Mouse (Mus musculus) spleen, embryonic (tissue): Measurements from ENCODE around the gene Pum1.

Experiments used
- CTCF ChIA-PET: fragments of 350-600 bp; sonication (Branson Sonifier 250); formaldehyde crosslinking; loops from one replicate; lab custom pipeline; 2022; lab: Charles Lee

Gene Pum1

DNA sequence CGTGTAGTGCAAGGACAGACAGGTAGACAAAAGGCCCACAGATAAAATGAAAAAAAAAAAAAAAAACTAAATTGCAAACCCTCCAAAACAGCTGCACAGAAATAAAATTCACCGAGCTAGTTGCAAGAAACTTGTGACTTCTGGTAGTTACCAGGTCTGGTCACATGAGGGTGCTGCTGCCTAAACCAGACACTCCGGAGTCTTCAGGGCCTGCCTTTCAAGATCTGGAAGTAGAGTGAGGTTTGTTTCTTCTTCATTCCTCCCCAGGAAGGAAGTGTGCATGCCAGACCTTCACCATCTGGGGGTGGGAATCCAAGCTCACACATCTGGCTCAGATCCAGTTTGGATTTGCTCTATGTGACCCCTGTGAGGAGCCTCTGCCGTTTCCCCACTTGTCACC, 121.6 kb downstream of the Pum1 start:
- CTCF ChIA-PET, result interaction anchor here (0.6 to 1.8 kb wide), 5 partner anchors 14 to 587 kb away, joined by 3 to 9 read pairs (median 3); no protein-coding TSS in a partner anchor

- CTCF ChIA-PET, result interaction anchor here (0.6 kb wide), 1 partner anchor 84 kb away, joined by 10 read pairs; no protein-coding TSS in a partner anchor
Measured at GRCm38 (mm10) chr4:130787530-130787929, 124.4 kb downstream of the Pum1 start.

DNA sequence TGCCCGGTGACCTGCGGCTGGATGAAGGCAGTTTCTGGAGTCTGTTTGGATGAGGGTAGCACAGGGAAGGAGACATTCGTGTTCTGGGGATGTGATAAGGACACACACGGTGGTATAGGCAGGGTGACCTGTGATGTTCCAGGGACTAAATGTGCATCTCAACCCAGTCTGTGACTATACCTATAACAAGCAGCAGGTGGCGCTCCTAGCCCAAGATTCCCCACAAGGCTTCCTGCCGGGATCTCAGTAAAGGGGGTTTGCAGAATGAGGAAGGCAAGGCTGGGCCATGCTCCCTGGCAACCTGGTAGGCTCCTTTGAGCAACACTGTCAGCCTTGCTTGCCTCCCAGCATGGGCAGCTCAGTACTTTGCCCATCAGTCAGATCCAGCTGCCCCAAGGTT, 127.1 kb downstream of the Pum1 start:
- CTCF ChIA-PET, result interaction anchor here (0.7 to 1.9 kb wide), 6 partner anchors 14 to 122 kb away, joined by 3 to 9 read pairs (median 4); partner anchors contain the start of gene Laptm5

GRCm38 (mm10) chr4:130791811-130792375, 128.8 kb downstream of the Pum1 start:
- CTCF ChIA-PET, result interaction anchor here (0.6 to 1.6 kb wide), 4 partner anchors 78 to 675 kb away, joined by 3 to 5 read pairs (median 4); no protein-coding TSS in a partner anchor

DNA sequence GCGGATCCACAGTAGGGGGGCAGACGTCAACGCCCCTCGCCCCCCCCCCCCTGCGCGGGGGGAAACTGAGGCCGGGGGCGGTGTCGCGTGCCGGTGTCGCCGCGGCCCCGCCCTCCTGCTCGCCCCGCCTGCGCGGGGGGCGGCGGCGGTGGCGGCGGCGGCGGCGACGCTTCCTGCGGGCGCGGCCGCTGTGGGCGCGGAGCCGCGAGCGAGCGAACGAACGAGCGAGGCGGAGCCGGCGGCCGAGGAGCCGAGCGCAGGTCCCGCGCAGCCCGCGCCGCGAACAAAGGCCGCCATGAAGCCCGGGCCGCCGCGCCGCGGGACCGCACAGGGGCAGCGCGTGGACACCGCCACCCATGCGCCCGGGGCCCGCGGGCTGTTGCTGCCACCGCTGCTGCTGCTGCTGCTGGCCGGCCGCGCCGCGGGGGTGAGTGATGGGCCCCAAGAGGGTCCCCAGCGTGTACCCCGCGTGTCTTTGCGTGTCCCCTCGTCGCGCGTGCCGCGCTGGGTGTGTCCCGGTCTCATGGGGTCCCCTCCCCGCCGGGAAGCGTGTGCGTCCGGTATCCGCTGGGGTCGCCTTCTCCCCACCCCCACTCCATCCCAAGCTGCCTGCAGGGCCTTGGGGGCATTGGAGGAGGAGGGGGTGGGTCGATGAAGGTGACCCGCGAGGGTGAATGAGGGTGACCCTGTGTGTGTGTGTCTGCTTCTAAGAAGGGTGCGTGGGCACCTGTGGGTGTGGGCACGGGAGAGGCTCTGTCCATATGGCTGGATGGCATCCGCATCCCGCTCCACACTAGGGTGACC, 129.5 kb downstream of the Pum1 start, which contains the start of gene Sdc3:
Sdc3 (plus strand) TSS at position 162 of the 804 bp plus-strand sequence.
- CTCF ChIA-PET, result interaction anchor here (0.6 kb wide), 1 partner anchor 57 kb away, joined by 3 read pairs; no protein-coding TSS in a partner anchor

- CTCF ChIA-PET, result interaction anchor here (0.5 kb wide), 1 partner anchor 9 kb away, joined by 3 read pairs; no protein-coding TSS in a partner anchor
Measured at GRCm38 (mm10) chr4:130793180-130793501, 130.0 kb downstream of the Pum1 start.

- CTCF ChIA-PET, result no interaction called here
Measured at GRCm38 (mm10) chr4:130794771-130795170, 131.7 kb downstream of the Pum1 start.

DNA sequence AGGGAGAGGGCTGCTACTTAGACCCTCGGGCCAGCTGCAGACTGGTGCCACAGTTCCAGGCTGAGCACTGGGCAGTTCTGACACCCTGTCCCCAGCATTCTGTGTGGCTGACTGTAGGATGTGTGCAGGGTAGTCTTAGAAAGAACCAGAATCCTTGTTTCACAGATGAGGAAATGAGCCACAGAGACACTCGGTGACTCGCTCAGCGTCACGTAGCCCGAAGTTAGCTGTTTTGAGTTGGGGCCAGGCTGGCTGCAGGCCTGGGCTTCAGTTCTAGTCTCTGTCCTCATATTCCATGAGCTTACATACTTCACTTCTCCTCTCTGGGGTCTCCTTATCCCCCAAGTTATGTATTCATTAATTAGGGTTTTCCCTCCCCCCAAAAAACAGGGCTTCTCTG, 132.8 kb downstream of the Pum1 start:
- CTCF ChIA-PET, result no interaction called here

GRCm38 (mm10) chr4:130797201-130798051, 134.3 kb downstream of the Pum1 start:
- CTCF ChIA-PET, result interaction anchor here (0.6 kb wide), 2 partner anchors 15 to 99 kb away, joined by 3 read pairs; no protein-coding TSS in a partner anchor

GRCm38 (mm10) chr4:130798416-130798815, 135.3 kb downstream of the Pum1 start:
- CTCF ChIA-PET, result no interaction called here

- CTCF ChIA-PET, result interaction anchor here (0.6 kb wide), 1 partner anchor 14 kb away, joined by 3 read pairs; no protein-coding TSS in a partner anchor
Measured at GRCm38 (mm10) chr4:130799118-130799517, 136.0 kb downstream of the Pum1 start.

DNA sequence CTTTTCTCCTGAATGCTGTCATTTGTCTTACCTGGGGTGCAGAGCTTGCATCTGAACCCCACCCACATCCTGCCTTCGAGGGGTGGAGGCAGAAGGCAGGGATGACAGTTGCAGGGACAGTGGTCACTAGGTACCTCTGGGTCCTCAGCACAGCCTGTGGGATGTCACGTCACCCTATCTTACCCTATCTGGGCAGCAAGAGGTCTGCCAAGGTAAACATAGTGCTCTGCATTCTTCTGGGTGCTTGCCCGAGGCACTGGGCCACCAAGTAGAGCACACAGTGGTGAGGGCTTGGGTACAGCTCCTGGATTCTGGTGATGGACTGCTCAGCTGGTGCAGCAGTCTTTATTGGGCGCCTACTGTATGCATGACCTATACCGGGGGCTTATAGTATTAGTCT, 136.5 kb downstream of the Pum1 start:
- CTCF ChIA-PET, result interaction anchor here (0.6 kb wide), 1 partner anchor 15 kb away, joined by 3 read pairs; no protein-coding TSS in a partner anchor

DNA sequence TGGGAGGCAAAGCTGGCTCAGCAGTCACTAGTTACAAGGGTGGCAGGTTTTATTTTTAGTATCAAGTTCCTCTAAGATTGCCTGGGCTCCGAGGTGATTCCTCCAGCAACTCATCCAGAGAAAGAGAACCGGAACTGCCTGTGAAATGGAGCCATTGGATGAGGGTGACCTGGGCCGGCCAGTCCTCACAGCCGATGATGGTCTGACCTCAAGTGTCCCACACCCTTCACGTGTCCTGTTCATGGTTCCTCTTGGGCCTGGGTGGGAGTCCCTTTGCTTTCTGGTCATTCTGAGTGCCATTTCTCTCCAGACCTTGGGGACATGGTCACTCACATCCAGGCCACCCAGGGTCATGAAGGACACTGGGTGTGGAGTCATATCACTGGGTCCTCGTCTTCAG, 137.0 kb downstream of the Pum1 start:
- CTCF ChIA-PET, result interaction anchor here (0.5 kb wide), 1 partner anchor 37 kb away, joined by 3 read pairs; no protein-coding TSS in a partner anchor

DNA sequence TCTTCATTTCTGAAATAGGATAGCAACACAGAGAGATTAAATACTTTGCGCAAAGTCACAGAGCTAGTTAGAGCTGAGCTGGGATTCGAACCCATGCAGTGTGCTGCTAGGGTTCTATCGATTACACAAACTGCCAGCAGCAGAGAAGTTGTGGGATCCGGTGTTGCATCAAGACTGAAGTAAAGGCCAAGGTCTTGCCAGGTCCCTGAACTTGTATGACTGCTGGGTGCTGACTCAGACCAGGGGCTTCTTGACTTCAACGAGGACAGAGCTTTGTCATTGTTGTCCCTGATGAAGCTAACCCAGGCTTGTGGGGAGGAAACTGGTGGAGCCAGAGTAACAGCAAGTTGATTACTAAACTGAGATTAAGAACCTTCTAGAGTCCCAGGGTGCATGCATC, 138.1 kb downstream of the Pum1 start:
- CTCF ChIA-PET, result no interaction called here

DNA sequence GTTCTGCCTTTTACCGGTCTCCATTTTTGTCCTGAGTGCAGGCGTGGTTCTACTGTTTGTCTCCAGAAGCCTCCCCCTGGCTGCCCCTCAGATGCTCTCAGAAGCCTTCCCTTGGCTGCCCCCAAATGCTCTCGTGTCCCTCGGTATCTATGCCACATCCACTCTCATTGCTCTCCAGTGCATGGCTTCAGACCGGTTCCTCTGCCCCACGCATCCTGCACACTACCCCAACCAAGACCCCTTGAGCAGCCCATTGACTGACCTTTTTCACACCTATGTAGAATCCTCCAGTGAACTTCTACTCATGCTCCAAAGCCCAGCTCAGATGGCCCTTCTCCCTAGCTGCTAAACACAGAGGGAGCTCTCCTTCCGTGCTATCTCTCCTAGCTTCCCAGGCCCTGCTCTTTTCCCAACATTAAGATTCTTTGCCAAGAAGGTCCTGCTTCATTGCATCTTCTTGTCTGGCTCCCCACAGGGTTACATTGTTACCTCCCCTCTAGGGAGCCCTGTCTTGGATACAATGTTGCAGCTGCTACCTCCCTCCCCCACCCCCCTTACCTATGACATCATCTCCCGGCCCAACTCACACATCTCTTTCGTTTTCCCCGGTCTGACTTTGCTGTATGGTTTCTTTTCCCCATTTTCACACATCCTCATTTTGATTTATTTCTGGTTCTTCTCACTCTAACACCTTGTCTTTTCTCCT, 138.7 kb downstream of the Pum1 start:
- CTCF ChIA-PET, result interaction anchor here (0.6 kb wide), 3 partner anchors 8 to 614 kb away, joined by 3 to 5 read pairs (median 3); no protein-coding TSS in a partner anchor

- CTCF ChIA-PET, result interaction anchor here (0.7 kb wide), 1 partner anchor 13 kb away, joined by 3 read pairs; no protein-coding TSS in a partner anchor
Measured at GRCm38 (mm10) chr4:130803591-130803990, 140.5 kb downstream of the Pum1 start.

GRCm38 (mm10) chr4:130804292-130804691, 141.2 kb downstream of the Pum1 start:
- CTCF ChIA-PET, result interaction anchor here (0.7 kb wide), 1 partner anchor 13 kb away, joined by 3 read pairs; no protein-coding TSS in a partner anchor

DNA sequence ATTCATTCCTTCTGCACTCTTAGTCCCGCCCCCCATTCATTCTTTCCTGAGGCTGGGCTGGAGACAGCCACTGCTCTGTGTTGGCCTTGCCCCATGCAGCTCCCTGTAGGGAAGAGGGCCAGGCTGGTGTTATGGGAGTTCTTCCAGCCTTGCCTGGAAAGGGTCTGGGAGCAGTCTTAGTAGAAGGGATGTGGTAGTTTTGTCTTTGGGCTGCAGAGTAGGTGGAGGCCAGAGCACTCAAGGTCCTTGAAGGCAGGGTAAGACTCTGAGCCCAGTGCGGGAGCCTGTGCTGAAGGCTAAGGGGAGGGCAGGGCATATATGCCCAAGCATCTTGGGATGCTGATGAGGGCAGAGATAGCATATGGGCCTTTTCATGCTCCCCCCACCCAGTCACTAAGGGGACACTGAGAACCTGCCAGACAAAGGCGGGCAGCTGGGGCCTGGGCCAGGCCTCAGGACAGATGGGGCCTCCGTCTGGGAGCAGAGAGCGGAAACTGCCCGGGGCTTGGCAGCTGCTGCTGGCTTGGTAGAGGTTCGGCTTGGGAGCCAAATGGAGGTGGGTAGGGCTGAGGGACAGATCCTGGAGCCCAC, 141.7 kb downstream of the Pum1 start:
- CTCF ChIA-PET, result no interaction called here

DNA sequence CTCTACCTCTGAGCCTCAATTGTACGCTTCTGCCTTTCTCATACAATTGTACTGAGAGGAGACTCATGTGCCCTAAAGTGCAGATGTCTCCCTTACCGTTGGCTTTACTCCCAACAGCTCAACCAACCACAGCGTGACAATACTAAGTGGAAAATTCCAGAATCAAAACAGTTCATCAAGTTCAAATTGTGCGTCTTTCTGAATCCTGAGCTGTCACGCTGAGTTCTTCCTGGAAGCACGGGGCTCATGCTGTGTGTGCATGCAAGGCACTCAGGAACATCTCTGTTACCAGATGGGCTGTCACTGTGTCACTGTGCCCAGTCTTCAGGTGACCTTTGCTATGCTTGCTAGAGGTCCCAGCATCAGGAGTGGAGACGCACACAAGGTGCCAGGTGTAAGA, 142.6 kb downstream of the Pum1 start:
- CTCF ChIA-PET, result no interaction called here

GRCm38 (mm10) chr4:130806746-130807145, 143.6 kb downstream of the Pum1 start:
- CTCF ChIA-PET, result no interaction called here
